Mouse (Mus musculus) embryonic facial prominence, embryonic 12.5 days (tissue): ENCODE data around the gene Gm11549. TPM values are rescaled to one million over a fixed set of nuclear protein-coding genes. Genes with fewer than 3 reads are reported as not detected.
A peak's percentile ranks its signal among the peaks of the same experiment; 100 is the strongest.

Source experiments
- ATAC-seq: fragments of 200-750 bp; cut with Nextera tagmentation; 2 replicates; pipeline ENCODE4 v1.8.0; 2017; ENCODE audit not compliant: insufficient number of reproducible peaks, insufficient read depth, low FRiP score, low TSS enrichment
- H3K27ac ChIP-seq: fragments of 300-500 bp; sonication (generic); 2 replicates; pipeline ENCODE4 v1.5.1; 2016; ENCODE audit warnings: mild to moderate bottlenecking
- H3K27me3 ChIP-seq: fragments of 300-500 bp; sonication (generic); 2 replicates; pipeline ENCODE4 v1.6.1; 2016; ENCODE audit warnings: mild to moderate bottlenecking, moderate library complexity
- H3K36me3 ChIP-seq: fragments of 300-500 bp; sonication (generic); 2 replicates; pipeline ENCODE4 v1.6.1; 2016; ENCODE audit warnings: mild to moderate bottlenecking
- H3K4me1 ChIP-seq: fragments of 300-500 bp; sonication (generic); 2 replicates; pipeline ENCODE4 v1.6.1; 2016
- H3K4me2 ChIP-seq: fragments of 300-500 bp; sonication (generic); replicated peaks from 2 replicates; pipeline ENCODE4 v1.6.1; 2016; ENCODE audit warnings: mild to moderate bottlenecking, moderate library complexity
- H3K4me3 ChIP-seq: fragments of 300-500 bp; sonication (generic); 2 replicates; pipeline ENCODE4 v1.5.1; 2016; ENCODE audit warnings: mild to moderate bottlenecking
- H3K9ac ChIP-seq: fragments of 300-500 bp; sonication (generic); 2 replicates; pipeline ENCODE4 v1.6.1; 2016; ENCODE audit warnings: mild to moderate bottlenecking, moderate library complexity
- H3K9me3 ChIP-seq: fragments of 300-500 bp; sonication (generic); 2 replicates; pipeline ENCODE4 v1.6.1; 2016; ENCODE audit warnings: mild to moderate bottlenecking, moderate library complexity
- WGBS: fragments of 180-500 bp; shearing (Covaris S2); methylation state at CpG from one replicate; pipeline ENCODE4 v1.1.7; 2016; 5-methylcytosine and 5-hydroxymethylcytosine counted together
- polyA plus RNA-seq: library from polyadenylated mRNA; unstranded; fragments of >200 nt; fragmentation: Nextera tagmentation; extraction: Ambion mirVana; gene quantifications from 2 replicates; pipeline ENCODE4 v1.2.1, GENCODE M21; 2016

Gm11549 gene
- polyA plus RNA-seq, 1 experiment from 2014 or later, result 0.23 TPM

DNA sequence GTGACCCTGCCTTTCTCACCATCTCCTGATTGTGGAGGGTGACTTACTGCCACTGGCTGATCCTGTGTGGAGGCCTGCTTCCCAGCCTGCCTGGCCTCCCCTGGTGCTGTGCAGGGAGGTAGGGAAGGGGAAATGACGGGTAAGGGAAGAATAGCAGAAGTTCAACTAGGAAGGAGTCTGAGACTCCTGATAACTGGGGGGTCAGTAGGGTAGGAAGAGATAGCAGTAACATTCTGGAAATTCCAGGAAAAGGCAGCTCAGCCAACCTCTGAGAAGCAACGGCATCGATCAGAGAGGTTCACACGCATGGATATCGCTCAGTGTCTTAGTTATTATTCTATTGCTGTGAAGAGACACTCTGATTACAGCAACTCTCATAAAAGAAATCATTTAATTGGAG, 30.1 kb downstream of the Gm11549 start:
- H3K36me3 ChIP-seq, result no peaks in the 10 kb centered on the region

DNA sequence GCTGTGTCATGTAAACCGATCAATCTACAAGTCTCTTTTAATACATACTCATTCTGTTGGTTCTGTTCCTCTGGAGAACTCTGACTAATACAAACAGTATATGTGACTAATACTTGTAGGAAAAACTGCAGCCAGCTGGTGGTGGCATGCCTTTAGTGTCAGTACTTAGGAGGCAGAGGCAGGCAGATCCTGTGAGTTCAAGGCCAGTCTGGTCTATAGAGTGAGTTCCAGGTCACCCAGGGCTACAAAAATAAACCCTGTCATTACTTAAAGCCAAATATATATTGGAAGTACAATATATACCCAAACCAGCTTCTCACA, 32.1 kb downstream of the Gm11549 start:
- Histone ChIP-seq H3K9ac (no peak overlapping the region), H3K4me1 (no peaks in the 10 kb centered on the region), H3K27ac (no peak overlapping the region), H3K9me3 (no peaks in the 10 kb centered on the region), H3K4me3 (no peak overlapping the region), H3K4me2 (no peak overlapping the region), H3K27me3 (no peaks in the 10 kb centered on the region), H3K36me3 (no peaks in the 10 kb centered on the region)
- WGBS, result 92% methylated on average over 1 of the region's 1 CpGs
- ATAC-seq, result no peak

More for the DNA sequence above, 30.1 kb downstream of the Gm11549 start:
- H3K9me3 ChIP-seq, result no peaks in the 10 kb centered on the region
- no peak overlapping the region for H3K4me3 ChIP-seq
- H3K4me2 ChIP-seq, result no peak overlapping the region
- H3K9ac ChIP-seq, result no peak overlapping the region
- no peak for ATAC-seq
- no peaks in the 10 kb centered on the region for H3K4me1 ChIP-seq
- WGBS, result 92% methylated on average over 5 of the region's 5 CpGs
- H3K27ac ChIP-seq, result no peak overlapping the region
- no peaks in the 10 kb centered on the region for H3K27me3 ChIP-seq

DNA sequence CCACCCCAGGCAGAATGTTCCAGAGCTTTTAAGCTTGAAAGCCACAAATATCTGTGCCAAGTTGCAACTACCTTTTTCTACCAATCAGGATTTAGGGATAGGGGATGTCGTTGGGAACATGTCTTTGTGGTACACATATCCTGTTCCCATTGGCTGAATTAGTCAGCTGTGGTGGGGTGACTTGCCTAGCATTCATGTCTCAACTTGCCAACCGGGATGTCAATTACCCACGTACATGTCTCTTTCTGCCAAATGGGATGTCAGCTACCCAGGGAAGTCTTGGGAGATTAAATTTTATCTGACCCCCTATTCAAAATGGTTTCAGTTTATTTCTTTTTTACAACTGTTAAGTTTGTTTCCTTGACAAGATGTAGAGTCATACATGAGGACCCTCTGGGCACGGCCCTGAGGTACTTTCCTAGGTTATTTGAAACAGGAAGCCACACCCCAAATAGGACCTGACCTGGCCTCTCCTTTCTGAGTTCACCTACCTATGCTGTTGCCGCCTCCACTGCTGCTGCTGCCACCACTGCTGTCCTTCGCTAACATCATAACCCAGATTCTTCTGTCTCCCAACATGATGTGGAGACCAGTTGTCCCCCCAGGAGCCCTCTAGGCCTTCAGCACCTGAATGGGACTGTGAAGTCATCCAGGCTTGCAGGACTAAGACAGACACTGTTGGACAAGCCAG, 32.6 kb downstream of the Gm11549 start:
- WGBS, result 81% methylated on average over 6 of the region's 6 CpGs
- no peak for ATAC-seq
- Histone ChIP-seq H3K9me3 (no peaks in the 10 kb centered on the region), H3K4me1 (no peaks in the 10 kb centered on the region), H3K9ac (no peak overlapping the region), H3K4me2 (no peak overlapping the region), H3K36me3 (no peaks in the 10 kb centered on the region), H3K27me3 (no peaks in the 10 kb centered on the region), H3K4me3 (no peak overlapping the region), H3K27ac (no peak overlapping the region)

DNA sequence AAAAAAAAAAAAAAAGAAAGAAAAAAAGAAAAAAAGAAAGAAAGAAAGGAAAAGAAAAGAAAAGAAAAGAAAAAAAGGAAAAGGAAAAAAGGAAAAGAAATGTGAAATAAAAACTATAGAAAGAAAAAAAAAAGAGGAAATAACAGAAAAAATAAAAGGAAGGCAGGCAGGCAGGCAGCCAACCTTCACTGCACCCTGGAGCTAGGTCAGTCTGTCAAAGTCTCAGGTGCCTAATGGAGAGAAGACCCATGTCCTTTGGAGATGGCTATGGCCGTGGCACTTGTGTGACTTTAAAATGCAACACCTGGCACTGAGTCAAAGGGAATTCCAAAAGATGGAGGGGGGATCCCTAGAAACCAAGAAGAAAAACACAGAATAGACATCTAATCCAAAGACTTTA, 33.2 kb downstream of the Gm11549 start:
- no peak overlapping the region for H3K4me2 ChIP-seq
- no peaks in the 10 kb centered on the region for H3K36me3 ChIP-seq
- ATAC-seq, result no peak
- H3K27ac ChIP-seq, result no peak overlapping the region
- no peak overlapping the region for H3K4me3 ChIP-seq
- H3K27me3 ChIP-seq, result no peaks in the 10 kb centered on the region
- no peaks in the 10 kb centered on the region for H3K9me3 ChIP-seq
- no peak overlapping the region for H3K9ac ChIP-seq
- no peaks in the 10 kb centered on the region for H3K4me1 ChIP-seq
- 90% methylated on average over 1 of the region's 1 CpGs for WGBS

DNA sequence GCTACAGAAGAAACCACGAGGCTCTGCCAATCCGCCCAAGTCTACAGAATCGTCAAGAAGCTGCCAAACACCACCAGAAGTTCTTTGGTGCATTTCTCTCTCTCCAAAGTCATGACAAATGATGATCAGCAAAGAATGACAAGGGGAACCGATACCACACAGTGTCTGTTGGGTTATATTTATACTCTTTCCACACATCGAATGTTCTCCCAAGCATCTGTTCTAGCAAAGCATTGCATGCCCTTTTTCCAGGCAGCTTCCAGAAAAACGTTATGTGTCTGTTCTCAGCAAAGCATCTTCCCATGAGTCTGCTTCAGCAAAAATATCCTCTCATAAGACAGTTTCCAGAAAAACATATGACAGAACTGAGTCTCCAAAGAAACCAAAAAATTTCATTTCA, 34.7 kb downstream of the Gm11549 start:
- Histone ChIP-seq H3K4me1 (peaks cover 4% of the 10 kb centered on the region), H3K36me3 (no peaks in the 10 kb centered on the region), H3K27ac (no peak overlapping the region), H3K4me2 (no peak overlapping the region), H3K27me3 (no peaks in the 10 kb centered on the region), H3K4me3 (no peak overlapping the region), H3K9ac (no peak overlapping the region), H3K9me3 (no peaks in the 10 kb centered on the region)
- WGBS, result 80% methylated on average over 6 of the region's 6 CpGs
- no peak for ATAC-seq

DNA sequence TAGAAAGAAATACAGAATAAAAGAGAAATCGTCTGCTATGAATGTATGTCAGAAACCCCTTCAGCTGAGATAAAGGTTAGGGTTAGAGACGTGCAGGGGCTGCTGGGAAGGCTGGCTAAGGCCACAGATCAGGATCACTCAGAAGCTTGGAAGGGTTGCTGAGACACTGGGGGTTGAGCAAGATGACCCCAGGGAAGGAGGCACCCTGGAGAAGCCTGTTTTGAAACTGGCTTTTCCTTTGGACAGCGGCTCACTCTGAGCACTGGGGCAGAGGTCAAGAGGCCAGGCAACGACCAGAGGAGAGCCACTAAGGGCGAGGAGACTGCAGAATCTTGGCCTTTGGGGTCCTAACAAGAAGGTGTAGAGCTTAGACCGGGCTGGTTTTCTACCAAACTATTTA, 35.4 kb downstream of the Gm11549 start:
- Histone ChIP-seq H3K36me3 (no peaks in the 10 kb centered on the region), H3K27me3 (no peaks in the 10 kb centered on the region), H3K4me3 (no peak overlapping the region), H3K9me3 (no peaks in the 10 kb centered on the region), H3K9ac (no peak overlapping the region), H3K4me1 (peaks cover 9% of the 10 kb centered on the region), H3K27ac (no peak overlapping the region), H3K4me2 (no peak overlapping the region)
- 41% methylated on average over 6 of the region's 6 CpGs for WGBS
- no peak for ATAC-seq

DNA sequence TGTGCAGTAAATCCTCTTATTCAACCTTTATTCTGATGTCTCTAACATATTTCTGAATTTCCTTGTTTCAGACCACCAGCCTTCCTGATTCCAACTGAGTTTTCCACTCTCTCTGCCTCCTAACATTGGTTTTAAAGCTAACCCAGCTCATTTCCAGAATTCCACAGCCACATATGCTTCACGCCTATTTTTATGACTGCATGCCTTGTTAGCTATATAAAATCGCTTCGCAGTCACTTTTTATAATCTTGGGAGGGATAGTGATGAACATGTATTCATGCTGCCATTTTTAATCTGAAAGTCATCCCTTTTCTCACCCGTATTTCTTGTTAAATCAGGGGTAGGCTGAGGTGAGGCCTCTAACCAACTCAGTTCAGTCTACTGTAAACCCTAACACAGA, 37.3 kb downstream of the Gm11549 start:
- H3K27me3 ChIP-seq, result no peaks in the 10 kb centered on the region
- no peak overlapping the region for H3K4me2 ChIP-seq
- no peak for ATAC-seq
- H3K9me3 ChIP-seq, result no peaks in the 10 kb centered on the region
- 91% methylated on average over 4 of the region's 4 CpGs for WGBS
- H3K36me3 ChIP-seq, result no peaks in the 10 kb centered on the region
- no peak overlapping the region for H3K27ac ChIP-seq
- H3K9ac ChIP-seq, result no peak overlapping the region
- no peak overlapping the region for H3K4me3 ChIP-seq
- peaks cover 9% of the 10 kb centered on the region for H3K4me1 ChIP-seq

DNA sequence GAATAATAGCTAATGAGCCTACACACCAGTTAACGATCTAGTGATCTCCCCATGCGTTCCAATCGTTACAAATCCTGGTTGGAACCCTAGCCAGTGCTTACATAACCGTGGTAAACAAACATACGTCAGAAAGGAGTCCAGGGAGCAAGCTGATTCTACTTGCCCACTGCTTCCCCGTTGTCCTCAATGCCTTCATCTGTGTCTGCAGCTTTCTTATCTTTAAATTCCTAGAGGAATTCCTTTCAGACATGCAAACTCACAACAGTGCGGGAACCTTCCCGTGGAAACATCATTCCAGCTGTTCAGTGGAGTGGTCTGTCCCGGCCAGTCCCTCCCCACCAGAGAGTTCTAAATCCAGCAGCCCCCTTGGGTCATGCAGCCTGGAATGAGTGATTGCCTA, 38.7 kb downstream of the Gm11549 start:
- H3K4me2 ChIP-seq, result no peak overlapping the region
- no peak overlapping the region for H3K4me3 ChIP-seq
- 35% methylated on average over 9 of the region's 9 CpGs for WGBS
- H3K27me3 ChIP-seq, result no peaks in the 10 kb centered on the region
- H3K36me3 ChIP-seq, result no peaks in the 10 kb centered on the region
- H3K27ac ChIP-seq, result no peak overlapping the region
- ATAC-seq, result no peak
- H3K9me3 ChIP-seq, result no peaks in the 10 kb centered on the region
- no peak overlapping the region for H3K9ac ChIP-seq
- peaks cover 9% of the 10 kb centered on the region for H3K4me1 ChIP-seq

DNA sequence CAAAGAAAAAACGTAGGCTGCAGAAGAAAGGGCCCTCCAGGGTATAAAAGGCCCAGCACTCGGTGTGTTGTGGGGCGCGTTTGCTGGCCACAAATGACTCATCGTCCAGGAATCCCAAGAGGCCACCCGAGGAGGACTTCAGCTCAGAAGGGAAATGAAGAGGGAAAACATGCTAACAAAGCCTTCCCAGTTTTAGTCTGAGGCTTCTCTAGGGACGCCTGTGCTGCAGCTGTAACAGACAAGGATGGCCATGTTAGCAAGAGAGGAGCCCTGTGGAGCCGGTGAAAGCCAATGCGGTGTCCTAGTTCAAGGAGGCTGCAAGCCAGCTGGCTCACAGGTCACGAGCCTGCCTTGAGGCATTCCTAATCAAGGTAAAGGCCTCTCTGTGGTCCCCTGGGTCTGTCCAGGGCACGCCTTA, 39.8 kb downstream of the Gm11549 start:
- H3K9me3 ChIP-seq, result no peaks in the 10 kb centered on the region
- no peak overlapping the region for H3K4me2 ChIP-seq
- H3K4me1 ChIP-seq, result peaks cover 12% of the 10 kb centered on the region
- no peaks in the 10 kb centered on the region for H3K27me3 ChIP-seq
- no peak overlapping the region for H3K4me3 ChIP-seq
- H3K36me3 ChIP-seq, result no peaks in the 10 kb centered on the region
- no peak overlapping the region for H3K9ac ChIP-seq
- 6% methylated on average over 11 of the region's 11 CpGs for WGBS
- peak; percentile 35; the same call in 1 of the 2 replicates for ATAC-seq
- H3K27ac ChIP-seq, result 0 out of 2 replicates have a peak overlapping the region, but pooled peaks have one; percentile 70

DNA sequence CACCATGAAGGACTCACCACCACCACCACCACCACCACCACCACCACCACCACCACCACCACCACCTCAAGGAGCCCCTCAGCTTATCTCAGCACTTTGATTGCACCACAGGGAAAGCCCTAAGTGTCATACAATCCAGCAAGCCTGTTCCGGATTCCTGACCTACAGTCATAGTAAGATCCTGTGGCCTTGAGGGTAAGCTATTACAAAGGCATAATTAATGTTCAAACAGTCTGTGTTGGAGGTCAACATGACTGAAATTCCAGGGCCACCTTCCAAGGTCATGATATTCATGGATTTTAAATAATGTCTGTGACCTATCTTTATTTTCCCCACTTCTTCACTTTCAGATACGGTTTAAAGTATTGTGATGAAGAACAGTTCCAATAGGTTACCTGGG, 41.1 kb downstream of the Gm11549 start:
- no peak overlapping the region for H3K4me3 ChIP-seq
- H3K9ac ChIP-seq, result no peak overlapping the region
- H3K27ac ChIP-seq, result no peak overlapping the region
- H3K27me3 ChIP-seq, result no peaks in the 10 kb centered on the region
- H3K4me1 ChIP-seq, result peaks cover 18% of the 10 kb centered on the region
- WGBS, result 82% methylated on average over 2 of the region's 2 CpGs
- no peaks in the 10 kb centered on the region for H3K9me3 ChIP-seq
- no peaks in the 10 kb centered on the region for H3K36me3 ChIP-seq
- no peak for ATAC-seq
- H3K4me2 ChIP-seq, result no peak overlapping the region

DNA sequence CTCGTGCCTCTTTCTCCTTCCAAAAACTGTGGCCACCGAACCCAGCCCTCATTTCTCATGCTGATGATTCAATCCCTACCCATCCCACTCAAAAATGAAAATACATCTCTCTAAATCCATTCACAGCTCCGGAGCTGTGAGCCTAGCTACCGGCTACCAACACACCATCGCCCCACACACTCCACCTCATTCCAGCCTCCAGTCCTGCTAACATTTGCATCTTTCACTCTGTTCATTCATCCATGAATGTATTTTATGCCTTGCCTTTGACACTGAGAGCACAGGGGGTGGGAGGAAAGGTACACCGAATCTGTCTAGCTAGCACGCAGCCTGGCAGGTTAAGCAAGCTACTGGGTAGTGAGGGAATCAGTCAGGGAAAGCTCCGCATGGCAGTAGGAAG, 42.8 kb downstream of the Gm11549 start:
- Histone ChIP-seq H3K36me3 (no peaks in the 10 kb centered on the region), H3K4me2 (no peak overlapping the region), H3K9ac (no peak overlapping the region), H3K4me1 (peaks cover 18% of the 10 kb centered on the region), H3K9me3 (no peaks in the 10 kb centered on the region), H3K4me3 (no peak overlapping the region), H3K27me3 (no peaks in the 10 kb centered on the region), H3K27ac (no peak overlapping the region)
- WGBS, result 80% methylated on average over 8 of the region's 8 CpGs
- ATAC-seq, result no peak

DNA sequence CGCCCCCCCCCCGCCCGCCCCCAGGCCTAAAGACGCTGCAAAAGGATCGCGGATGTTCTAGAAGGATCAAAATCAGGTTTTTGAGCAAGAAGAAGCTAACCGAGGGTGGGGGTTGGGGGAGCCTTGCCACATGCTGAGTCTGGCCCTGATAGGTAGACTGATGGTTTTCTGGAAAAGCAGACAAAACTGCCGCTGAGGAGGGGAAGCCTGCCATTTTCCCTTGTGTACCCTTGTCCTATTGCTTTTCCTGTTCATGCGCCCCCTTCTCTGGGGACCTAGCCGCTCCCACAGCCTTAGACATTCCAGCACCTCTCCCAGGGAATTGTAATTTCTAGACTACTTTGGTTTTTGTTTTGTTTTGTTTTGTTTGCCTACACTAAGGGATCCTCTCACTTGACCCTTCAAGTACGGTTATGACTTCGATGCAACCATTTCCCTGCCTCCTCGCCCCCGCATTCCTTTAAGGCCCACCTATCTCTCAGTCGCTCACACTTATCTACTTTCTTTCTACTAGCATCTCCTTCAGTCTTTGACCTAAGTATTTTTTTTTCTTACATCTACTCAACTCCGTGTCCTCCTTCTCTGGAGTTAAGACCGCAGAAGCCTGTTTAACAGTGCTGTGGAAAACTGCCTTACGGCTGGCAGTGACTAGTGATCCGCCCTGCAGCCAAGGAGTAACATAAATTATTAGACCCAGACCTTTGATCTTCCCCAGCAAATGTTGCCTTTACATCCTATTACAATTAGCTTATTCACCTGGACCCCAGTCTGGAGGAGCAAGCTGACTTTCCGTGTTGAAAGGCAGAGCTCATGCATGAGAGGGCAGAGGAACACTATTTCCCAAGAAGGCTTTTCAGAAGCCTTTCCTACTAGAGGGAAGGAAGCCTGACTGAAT, 45.1 kb downstream of the Gm11549 start:
- no peak for ATAC-seq
- Histone ChIP-seq H3K9me3 (no peaks in the 10 kb centered on the region), H3K4me3 (peak overlapping the region; percentile 67), H3K4me1 (peaks cover 10% of the 10 kb centered on the region; the same call in 1 of the 2 replicates), H3K27me3 (no peaks in the 10 kb centered on the region), H3K36me3 (no peaks in the 10 kb centered on the region), H3K4me2 (peak overlapping the region; percentile 87), H3K9ac (peak overlapping the region; percentile 70), H3K27ac (peak overlapping the region; percentile 81)
- WGBS, result 32% methylated on average over 20 of the region's 20 CpGs
